Mouse (Mus musculus) heart, embryonic 14.5 days (tissue): ENCODE results near the gene Arvcf. TPM values are rescaled to one million over a fixed set of nuclear protein-coding genes. Genes with fewer than 3 reads are reported as not detected.

Experiments used
- ATAC-seq: fragments of 200-750 bp; cut with Nextera tagmentation; 2 replicates; pipeline ENCODE4 v1.8.0; 2017; ENCODE audit warnings: low read depth, moderate TSS enrichment; ENCODE audit not compliant: insufficient number of reproducible peaks, insufficient read depth, low FRiP score
- H3K27ac ChIP-seq, 2 experiments: fragments of 200-500 bp in 1 of 2; fragments of 300-500 bp in 1 of 2; sonication (generic) in 1 of 2; replicated peaks in 1 of 2; 2 replicates each; pipeline ENCODE4 v1.5.1; 2012 to 2014; ENCODE audit warnings: low read depth in 2 of 2, low read length in 2 of 2, control low read depth in 1 of 2, mild to moderate bottlenecking in 1 of 2, mixed read lengths in 1 of 2; ENCODE audit not compliant: control insufficient read depth in 1 of 2, insufficient read depth in 1 of 2
- H3K27me3 ChIP-seq: fragments of 300-500 bp; sonication (generic); 2 replicates; pipeline ENCODE4 v1.6.1; 2014; ENCODE audit warnings: mild to moderate bottlenecking, low read length, control low read depth; ENCODE audit not compliant: control insufficient read depth, insufficient read depth
- H3K36me3 ChIP-seq: fragments of 300-500 bp; sonication (generic); 2 replicates; pipeline ENCODE4 v1.6.1; 2014; ENCODE audit warnings: mild to moderate bottlenecking, control low read depth, low read length, mixed read lengths; ENCODE audit not compliant: control insufficient read depth, insufficient read depth
- H3K4me1 ChIP-seq, 2 experiments: fragments of 200-500 bp in 1 of 2; fragments of 300-500 bp in 1 of 2; sonication (generic) in 1 of 2; 2 replicates each; pipeline ENCODE4 v1.6.1; 2012 to 2014; ENCODE audit warnings: low read length in 2 of 2, control low read depth in 1 of 2, mixed read lengths in 1 of 2; ENCODE audit not compliant: control insufficient read depth in 2 of 2, insufficient read depth in 2 of 2
- H3K4me2 ChIP-seq: fragments of 300-500 bp; sonication (generic); 2 replicates; pipeline ENCODE4 v1.6.1; 2014; ENCODE audit warnings: mild to moderate bottlenecking, low read length
- H3K4me3 ChIP-seq, 2 experiments: fragments of 200-500 bp in 1 of 2; fragments of 300-500 bp in 1 of 2; sonication (generic) in 1 of 2; 2 replicates each; pipeline ENCODE4 v1.5.1; 2012 to 2014; ENCODE audit warnings: low read length in 2 of 2, mild to moderate bottlenecking in 2 of 2, control low read depth in 1 of 2, low read depth in 1 of 2, moderate library complexity in 1 of 2; ENCODE audit not compliant: control insufficient read depth in 1 of 2, insufficient read depth in 1 of 2
- H3K9ac ChIP-seq: fragments of 300-500 bp; sonication (generic); 2 replicates; pipeline ENCODE4 v1.6.1; 2014; ENCODE audit warnings: mild to moderate bottlenecking, low read length
- H3K9me3 ChIP-seq: fragments of 300-500 bp; sonication (generic); 2 replicates; pipeline ENCODE4 v1.6.1; 2016; ENCODE audit warnings: low read length, control low read depth; ENCODE audit not compliant: control insufficient read depth
- WGBS: fragments of 180-500 bp; shearing (Covaris S2); extraction: QIAGEN DNeasy Blood & Tissue Kit; methylation state at CpG from one replicate; pipeline ENCODE4 v1.1.7; 2014; 5-methylcytosine and 5-hydroxymethylcytosine counted together
- polyA plus RNA-seq: library from polyadenylated mRNA; unstranded; fragments of >200 nt; fragmentation: Nextera tagmentation; extraction: Ambion mirVana; gene quantifications from 2 replicates; pipeline ENCODE4 v1.2.1, GENCODE M21; 2014

Arvcf gene
- polyA plus RNA-seq, 1 experiment from 2014 or later = 32.3 TPM

DNA sequence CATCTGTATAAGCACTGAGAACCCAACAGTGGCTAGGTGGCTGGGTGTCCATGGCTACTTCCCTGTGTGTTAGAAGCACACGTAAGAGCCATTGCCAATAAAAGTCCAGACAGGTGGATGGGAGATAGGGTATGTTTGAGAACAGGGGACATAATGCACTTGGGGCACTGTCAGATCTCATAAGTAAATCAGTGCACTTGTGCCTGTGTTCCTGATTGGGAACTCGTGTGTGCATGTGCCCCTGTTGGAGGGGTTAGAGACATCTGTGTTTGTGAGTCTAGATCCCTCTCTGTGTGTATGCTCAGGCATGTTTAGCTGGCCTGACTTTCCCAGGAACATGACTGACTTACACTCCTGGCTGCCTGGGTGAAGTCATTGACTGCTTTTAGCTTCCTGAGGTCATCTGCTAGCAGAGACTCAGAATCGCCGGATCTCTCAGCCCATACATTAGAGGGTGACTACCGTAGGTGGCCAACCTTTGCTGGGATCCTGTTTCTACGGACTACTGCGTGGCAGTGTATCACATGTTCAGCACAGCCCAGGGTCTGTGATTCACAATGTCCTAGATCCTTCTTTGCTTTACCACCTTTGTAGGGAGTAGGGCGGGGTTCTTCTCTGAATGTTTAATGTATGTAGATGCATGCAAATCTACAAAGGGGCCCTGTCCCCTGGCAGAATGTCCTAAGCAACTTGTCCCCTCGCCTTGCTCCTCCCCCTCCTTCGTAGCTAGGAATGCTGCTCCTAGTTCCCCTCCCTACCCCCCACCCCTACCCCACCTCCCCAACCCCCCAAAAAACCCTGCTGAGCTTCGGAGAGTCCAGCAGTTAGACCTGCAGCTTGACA is 47.0 kb downstream of the Arvcf start:
- 13% methylated on average over 11 of the region's 11 CpGs for WGBS
- H3K9ac ChIP-seq = peak overlapping the region; percentile 92
- no peaks in the 10 kb centered on the region for H3K9me3 ChIP-seq
- H3K4me1 ChIP-seq = peaks cover 30 to 47% of the 10 kb centered on the region in 2 experiments
- H3K27ac ChIP-seq = peak overlapping the region; percentile 91 to 98
- H3K36me3 ChIP-seq = peaks cover 32% of the 10 kb centered on the region
- H3K4me2 ChIP-seq = peak overlapping the region; percentile 50
- H3K4me3 ChIP-seq = no peak overlapping the region
- peak; percentile 4; the same call in 1 of the 2 replicates for ATAC-seq
- H3K27me3 ChIP-seq = no peaks in the 10 kb centered on the region

DNA sequence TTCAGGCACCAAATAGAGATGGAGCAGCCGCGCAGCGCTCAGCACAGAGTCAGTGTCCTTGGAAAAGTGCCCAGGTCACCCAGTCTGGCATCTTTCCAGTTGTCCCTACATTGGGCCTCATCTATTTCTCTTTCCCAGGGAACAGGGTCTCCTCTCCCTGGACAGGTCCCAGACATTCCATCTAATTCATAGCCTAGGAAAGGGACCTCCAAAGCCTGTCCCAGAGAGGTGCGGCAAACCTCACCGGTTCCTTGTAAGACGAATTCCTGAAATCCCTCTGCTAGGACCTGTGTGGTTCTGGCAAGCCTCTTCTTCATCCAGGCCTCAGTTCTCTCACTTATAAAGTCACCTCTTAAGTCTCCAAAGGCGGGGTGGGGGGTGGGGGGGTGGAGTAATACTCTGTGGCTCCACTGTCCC is 47.6 kb downstream of the Arvcf start:
- ATAC-seq = peak; percentile 10

DNA sequence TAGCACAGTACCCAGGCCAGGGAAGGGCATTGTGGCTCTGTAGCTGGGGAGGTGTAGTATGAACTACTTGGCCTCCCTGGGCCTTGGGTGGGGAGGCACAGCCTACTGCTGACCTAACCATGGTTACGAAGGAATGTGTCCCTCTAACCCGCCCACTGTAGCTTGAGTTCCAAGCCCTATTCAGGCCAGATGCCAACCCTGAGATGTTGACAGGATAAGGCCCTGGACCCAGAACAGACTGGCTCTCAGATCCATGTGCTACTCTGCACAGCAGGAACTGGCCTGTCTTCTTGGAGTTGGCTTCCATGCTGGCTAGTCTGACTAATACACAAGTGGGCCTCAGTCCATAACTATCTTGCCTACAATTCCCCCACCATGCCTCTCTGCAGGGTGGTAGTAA is 48.2 kb downstream of the Arvcf start:
- no peak overlapping the region for H3K4me3 ChIP-seq
- 43% methylated on average over 2 of the region's 2 CpGs for WGBS
- no peaks in the 10 kb centered on the region for H3K9me3 ChIP-seq
- no peak for ATAC-seq
- peaks cover 39 to 59% of the 10 kb centered on the region in 2 experiments for H3K4me1 ChIP-seq
- peak overlapping the region; percentile 83 to 91 for H3K27ac ChIP-seq
- peaks cover 42% of the 10 kb centered on the region for H3K36me3 ChIP-seq
- no peaks in the 10 kb centered on the region for H3K27me3 ChIP-seq
- peak overlapping the region; percentile 92 for H3K9ac ChIP-seq
- peak overlapping the region; percentile 50 for H3K4me2 ChIP-seq

More for the DNA sequence above, 47.6 kb downstream of the Arvcf start:
- no peaks in the 10 kb centered on the region for H3K27me3 ChIP-seq
- peak overlapping the region; percentile 83 to 91 for H3K27ac ChIP-seq
- H3K36me3 ChIP-seq = peaks cover 37% of the 10 kb centered on the region
- H3K4me1 ChIP-seq = peaks cover 35 to 54% of the 10 kb centered on the region in 2 experiments
- no peaks in the 10 kb centered on the region for H3K9me3 ChIP-seq
- 7% methylated on average over 6 of the region's 7 CpGs for WGBS
- H3K4me3 ChIP-seq = no peak overlapping the region; a peak in 1 of 4 replicates
- peak overlapping the region; percentile 50 for H3K4me2 ChIP-seq
- H3K9ac ChIP-seq = peak overlapping the region; percentile 92

DNA sequence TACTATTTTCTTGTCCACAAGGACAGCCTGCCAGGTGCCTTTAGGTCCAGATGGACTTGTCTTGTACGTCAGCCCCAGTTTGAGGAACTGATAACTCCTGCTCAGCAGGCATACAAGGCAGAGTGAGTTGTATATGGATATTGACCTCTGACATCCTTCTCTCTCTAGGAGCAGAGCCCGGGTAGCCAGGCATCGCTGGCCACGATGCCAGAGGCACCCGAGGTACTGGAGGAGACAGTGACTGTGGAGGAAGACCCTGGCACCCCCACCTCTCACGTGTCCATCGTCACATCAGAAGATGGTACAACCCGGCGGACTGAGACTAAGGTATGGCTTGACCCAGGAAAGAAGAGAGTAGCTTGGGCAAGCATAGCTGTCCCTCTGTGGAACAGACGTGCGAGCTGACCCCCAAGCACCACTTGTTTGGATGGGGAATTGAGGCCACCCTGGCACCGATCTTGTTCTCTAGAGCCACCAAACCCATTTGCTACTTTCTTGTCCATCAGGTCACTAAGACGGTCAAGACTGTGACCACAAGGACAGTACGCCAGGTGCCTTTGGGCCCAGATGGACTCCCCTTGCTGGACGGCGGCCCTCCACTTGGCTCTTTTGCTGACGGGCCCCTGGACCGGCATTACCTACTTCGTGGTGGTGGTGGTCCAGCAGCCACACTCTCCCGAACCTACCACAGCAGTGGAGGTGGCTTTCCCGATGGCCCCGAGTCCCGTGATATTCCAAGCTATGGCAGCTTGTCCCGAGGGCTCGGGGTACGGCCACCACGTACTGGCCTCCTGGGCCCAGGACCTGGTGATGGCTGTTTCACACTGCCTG is 49.0 kb downstream of the Arvcf start:
- Histone ChIP-seq H3K27ac (peak overlapping the region; percentile 83 to 91; a peak in 3 of 4 replicates), H3K4me3 (no peak overlapping the region), H3K4me2 (no peak overlapping the region), H3K9me3 (no peaks in the 10 kb centered on the region), H3K9ac (no peak overlapping the region; the same call in 1 of the 2 replicates), H3K4me1 (peaks cover 41 to 64% of the 10 kb centered on the region in 2 experiments), H3K27me3 (no peaks in the 10 kb centered on the region), H3K36me3 (peaks cover 50% of the 10 kb centered on the region)
- WGBS = 94% methylated on average over 27 of the region's 27 CpGs
- no peak for ATAC-seq

GRCm38 (mm10) chr16:18400028-18400427 is 52.0 kb downstream of the Arvcf start:
- no peak for ATAC-seq
- Histone ChIP-seq H3K27me3 (no peaks in the 10 kb centered on the region), H3K4me2 (no peak overlapping the region), H3K4me1 (peaks cover 28 to 43% of the 10 kb centered on the region in 2 experiments), H3K9ac (0 out of 2 replicates have a peak overlapping the region, but pooled peaks have one; percentile 27), H3K27ac (peak overlapping the region in 1 of 2 experiments; percentile 46; a peak in 2 of 4 replicates), H3K4me3 (no peak overlapping the region), H3K9me3 (no peaks in the 10 kb centered on the region), H3K36me3 (peaks cover 80% of the 10 kb centered on the region)
- 72% methylated on average over 9 of the region's 9 CpGs for WGBS

DNA sequence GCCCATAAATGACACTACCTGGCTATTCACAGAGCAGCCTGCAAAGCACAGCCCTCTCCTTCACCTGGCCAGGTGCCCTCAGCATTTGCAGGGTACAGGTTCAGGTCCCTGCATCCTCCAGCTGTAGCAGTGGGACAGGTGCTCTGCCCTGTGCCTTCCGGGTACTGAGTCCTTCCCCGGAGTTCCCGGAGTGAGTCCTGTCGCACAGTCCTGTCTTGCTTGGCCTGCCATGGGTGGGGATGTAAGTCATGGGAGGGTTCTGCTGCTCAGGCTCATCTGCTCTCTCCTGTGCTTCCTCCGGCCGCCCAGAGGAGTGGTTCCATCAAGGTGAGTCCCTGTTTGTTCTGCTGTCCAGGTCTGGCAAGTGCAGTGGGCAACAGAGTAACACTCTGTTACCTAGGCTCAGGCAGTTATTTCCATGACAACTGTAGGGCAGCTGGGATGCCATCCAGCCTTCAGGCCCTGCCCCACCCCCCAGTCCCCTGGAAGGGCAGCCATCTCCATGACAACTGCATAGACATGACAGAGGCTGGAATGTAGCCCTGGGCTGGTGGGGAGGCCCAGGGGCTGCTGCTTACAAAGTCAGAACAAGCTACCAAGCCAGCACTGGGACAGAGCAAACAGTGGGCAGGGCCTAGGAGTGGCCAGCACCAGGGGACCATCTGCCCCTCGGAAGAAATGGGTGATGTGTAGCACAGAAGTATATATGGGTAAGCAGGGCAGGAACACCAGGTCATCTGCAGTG is 52.7 kb downstream of the Arvcf start:
- Histone ChIP-seq H3K4me2 (no peak overlapping the region), H3K9me3 (no peaks in the 10 kb centered on the region), H3K4me1 (peaks cover 26 to 37% of the 10 kb centered on the region in 2 experiments), H3K36me3 (peaks cover 87% of the 10 kb centered on the region), H3K4me3 (no peak overlapping the region), H3K9ac (0 out of 2 replicates have a peak overlapping the region, but pooled peaks have one; percentile 27), H3K27ac (peak overlapping the region; percentile 19 to 46), H3K27me3 (no peaks in the 10 kb centered on the region)
- peak; percentile 35; the same call in 1 of the 2 replicates for ATAC-seq
- 43% methylated on average over 7 of the region's 7 CpGs for WGBS

GRCm38 (mm10) chr16:18403285-18403684 is 55.3 kb downstream of the Arvcf start:
- ATAC-seq = no peak
- Histone ChIP-seq H3K4me2 (no peak overlapping the region), H3K9ac (no peak overlapping the region), H3K27ac (no peak overlapping the region), H3K36me3 (peaks cover 88% of the 10 kb centered on the region), H3K4me3 (no peak overlapping the region), H3K27me3 (no peaks in the 10 kb centered on the region), H3K4me1 (peaks cover 25 to 41% of the 10 kb centered on the region in 2 experiments), H3K9me3 (no peaks in the 10 kb centered on the region)
- 87% methylated on average over 12 of the region's 12 CpGs for WGBS
